ENCODE assay signal across 14 mouse cellular contexts in genomic region chr17:67954961-67955360, GRCm38 (mm10).
"Had no signal": no experiment of that assay in that cellular context is flagged by ENCODE, and none has a peak within 500 bp of the region (broad histone marks: within the 10 kb centered on the region; RNA-seq: fewer than 3 reads in every experiment).

No protein-coding gene starts in this region.

- H3K4me3 ChIP-seq: layer of hippocampus, adult 2 months; limb, embryonic 15.5 days; liver, embryonic 12.5 days; lung, embryonic 15.5 days; midbrain, embryonic 10.5 days; myocyte; neural tube, embryonic 15.5 days had no signal

- H3K9me3 ChIP-seq: limb, embryonic 15.5 days; liver, embryonic 12.5 days; lung, embryonic 15.5 days; midbrain, embryonic 10.5 days; neural tube, embryonic 15.5 days had no signal

- H3K36me3 ChIP-seq: limb, embryonic 15.5 days; liver, embryonic 12.5 days; lung, embryonic 15.5 days; midbrain, embryonic 10.5 days; neural tube, embryonic 15.5 days had no signal

- H3K27ac ChIP-seq: layer of hippocampus, adult 2 months; limb, embryonic 15.5 days; liver, embryonic 12.5 days; neural tube, embryonic 15.5 days had no signal

- H3K9ac ChIP-seq: limb, embryonic 15.5 days; liver, embryonic 12.5 days; lung, embryonic 15.5 days; neural tube, embryonic 15.5 days had no signal

- DNase-seq: kidney, adult 18-20 months; kidney, postnatal 10 days; kidney, postnatal 4 days; lung, postnatal 4 days; midbrain, embryonic 14.5 days; spleen, adult 18-20 months; thymus, postnatal 4 days had no signal

- H3K27me3 ChIP-seq: limb, embryonic 15.5 days; liver, embryonic 12.5 days; lung, embryonic 15.5 days; neural tube, embryonic 15.5 days had no signal

- H3K4me2 ChIP-seq: limb, embryonic 15.5 days; liver, embryonic 12.5 days; neural tube, embryonic 15.5 days had no signal

- ATAC-seq: liver, embryonic 12.5 days had no signal
